Mouse (Mus musculus) brown adipose tissue, adult 24 weeks (tissue): ENCODE measurements at regions not wholly inside any gene's neighbourhood (a gene's known extent, or its start where the extent isn't known, plus 50 kb on each side); places are given as distances from the start of the nearest gene placed in this dataset.

Experiments used
- H3K27ac ChIP-seq: fragments of 200-500 bp; replicated peaks from 2 replicates; pipeline ENCODE4 v1.5.1; 2012; ENCODE audit warnings: low read depth, mild to moderate bottlenecking, low read length
- H3K4me1 ChIP-seq: fragments of 200-500 bp; 2 replicates; pipeline ENCODE4 v1.6.1; 2012; ENCODE audit warnings: low read length, mixed read lengths; ENCODE audit not compliant: control insufficient read depth, insufficient read depth, insufficient read length
- H3K4me3 ChIP-seq: fragments of 200-500 bp; 2 replicates; pipeline ENCODE4 v1.5.1; 2012; ENCODE audit warnings: low read depth, mild to moderate bottlenecking, low read length, moderate library complexity; ENCODE audit not compliant: insufficient read depth

DNA sequence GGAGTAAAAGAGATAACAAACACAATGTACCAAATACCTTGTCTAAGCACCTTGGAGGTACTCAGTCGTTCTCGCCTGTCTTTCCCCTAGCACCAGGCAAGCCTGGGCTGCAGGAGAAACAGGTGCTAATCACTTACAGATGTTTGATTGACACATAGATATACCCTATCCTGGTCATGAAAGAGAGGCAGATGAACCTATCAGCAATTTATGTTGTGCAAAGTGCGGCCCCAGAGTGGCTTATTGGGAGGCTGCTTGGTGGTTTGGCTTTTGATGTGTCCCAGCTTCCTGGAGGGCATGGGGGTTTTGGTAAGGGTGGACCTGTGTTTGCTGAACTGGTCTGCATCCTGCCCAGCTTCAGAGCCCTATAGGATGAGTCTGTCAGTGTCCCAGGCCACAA is 129.1 kb downstream of the Tmem30b start:
- H3K4me3 ChIP-seq: no peak overlapping the region
- H3K27ac ChIP-seq: no peak overlapping the region
- H3K4me1 ChIP-seq: no peaks in the 10 kb centered on the region

DNA sequence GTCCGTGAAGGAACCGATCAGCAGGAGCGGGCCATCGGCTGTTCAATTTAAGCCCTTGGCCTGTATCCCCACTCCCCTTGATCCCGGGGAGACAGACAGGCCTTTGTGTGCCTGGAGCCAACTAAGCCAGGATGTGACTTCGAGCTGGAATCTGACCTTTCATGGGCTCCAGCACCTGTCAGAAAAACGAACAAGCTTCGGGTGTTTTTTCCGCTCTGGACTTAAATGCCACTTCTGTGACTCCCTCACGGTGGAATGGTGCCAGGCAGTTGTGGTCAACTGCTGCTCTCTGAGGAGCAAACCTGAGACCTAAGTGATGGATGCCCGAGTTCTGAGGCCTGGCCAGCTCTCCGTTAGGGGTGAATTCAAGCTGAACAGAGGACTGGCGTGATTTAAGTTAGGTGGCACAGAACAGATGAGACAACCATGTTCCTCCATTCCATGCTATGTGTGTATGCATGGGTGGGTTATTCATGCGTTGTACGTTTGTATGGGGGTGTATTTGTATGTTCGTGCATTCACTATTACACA is 129.8 kb downstream of the Tmem30b start:
- Histone ChIP-seq H3K4me3 (no peak overlapping the region), H3K27ac (no peak overlapping the region), H3K4me1 (no peaks in the 10 kb centered on the region)

GRCm38 (mm10) chr12:73415856-73416366 is 129.3 kb downstream of the Slc38a6 start:
- Histone ChIP-seq H3K27ac (no peak overlapping the region), H3K4me3 (no peak overlapping the region), H3K4me1 (no peaks in the 10 kb centered on the region)

DNA sequence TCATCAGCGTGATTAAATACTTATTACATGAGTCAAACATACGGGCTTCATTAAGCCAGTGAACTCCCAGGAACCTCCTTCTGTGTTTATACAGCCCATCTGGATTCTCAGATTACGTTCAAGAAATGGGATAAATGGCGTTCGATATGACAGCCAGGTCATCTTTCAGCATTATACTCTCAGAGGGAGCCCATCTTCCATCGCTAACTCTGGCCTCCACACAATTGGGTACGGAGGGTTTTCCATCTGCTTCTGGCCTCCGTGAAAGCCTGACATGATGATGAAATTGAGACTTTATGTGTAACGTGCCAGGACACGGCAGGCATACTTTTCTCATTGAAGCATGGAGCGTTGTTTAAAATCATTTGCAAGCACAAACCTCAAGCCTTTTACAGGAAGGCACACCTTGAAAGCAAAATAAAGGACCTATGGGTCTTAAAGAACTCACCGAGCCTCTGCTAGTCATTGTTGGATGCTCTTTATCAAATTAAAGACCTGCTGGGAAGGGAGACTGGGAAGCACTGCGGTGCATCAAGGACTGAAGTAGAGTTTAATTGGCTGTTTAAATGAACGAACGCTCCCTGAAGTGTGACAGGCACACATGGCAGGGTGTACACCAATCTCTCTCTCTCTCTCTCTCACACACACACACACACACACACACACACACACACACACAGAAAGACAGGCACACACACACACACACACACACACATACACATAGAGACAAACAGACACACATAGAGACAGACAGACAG is 127.0 kb downstream of the Slc38a6 start:
- Histone ChIP-seq H3K4me1 (no peaks in the 10 kb centered on the region), H3K27ac (no peak overlapping the region), H3K4me3 (no peak overlapping the region)

DNA sequence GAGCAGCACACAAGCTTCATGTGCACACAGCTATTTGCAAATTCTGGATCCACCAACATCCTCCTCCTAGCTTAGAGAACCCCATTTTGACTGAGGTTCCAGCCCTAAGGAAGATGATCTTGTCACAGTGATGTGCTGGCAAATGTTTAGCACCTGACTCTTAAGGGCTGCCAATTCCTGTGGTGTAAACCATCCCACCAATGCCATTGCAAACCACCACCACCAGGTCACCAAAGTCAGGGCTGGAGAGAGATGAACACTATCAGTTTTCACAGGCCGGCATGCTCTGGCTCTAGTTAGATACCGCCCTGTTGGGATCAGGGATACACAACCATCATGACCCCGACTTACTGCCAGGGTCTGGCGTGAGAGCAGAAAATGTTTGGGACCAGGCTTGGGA is 125.9 kb downstream of the Slc38a6 start:
- no peak overlapping the region for H3K4me3 ChIP-seq
- no peak overlapping the region for H3K27ac ChIP-seq
- no peaks in the 10 kb centered on the region for H3K4me1 ChIP-seq

- Histone ChIP-seq H3K4me1 (no peaks in the 10 kb centered on the region), H3K4me3 (no peak overlapping the region), H3K27ac (no peak overlapping the region)
Observed at GRCm38 (mm10) chr12:73410924-73411323, 124.3 kb downstream of the Slc38a6 start.

DNA sequence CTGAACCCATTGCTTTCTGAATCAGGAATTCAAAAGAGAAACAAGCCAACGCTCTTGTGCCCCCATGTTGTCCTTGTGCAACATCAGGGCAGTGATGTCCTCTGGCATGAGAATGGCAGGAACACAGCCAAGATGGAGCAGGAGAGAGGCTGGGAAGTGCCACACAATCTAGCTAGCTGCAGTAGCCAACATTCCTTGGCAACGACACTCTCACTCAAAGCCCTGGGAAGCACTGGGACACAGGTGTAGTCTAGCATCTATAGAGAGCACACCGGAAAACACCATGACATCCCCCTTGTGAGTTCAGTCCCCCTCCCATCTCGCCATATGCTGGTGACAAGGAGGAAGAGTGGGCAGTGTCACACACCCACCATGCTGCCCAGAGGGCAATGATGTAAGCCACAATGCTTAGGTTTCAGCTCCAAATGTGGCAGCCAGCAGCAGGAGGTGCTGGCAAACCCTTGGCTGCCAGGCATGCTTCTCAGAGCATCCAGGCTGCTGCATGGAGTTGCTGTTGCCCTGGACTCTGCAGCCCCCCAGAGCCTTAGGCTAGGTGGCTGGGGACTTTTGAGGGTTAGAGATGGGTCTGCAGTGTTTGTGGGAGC is 123.0 kb downstream of the Slc38a6 start:
- no peaks in the 10 kb centered on the region for H3K4me1 ChIP-seq
- no peak overlapping the region for H3K27ac ChIP-seq
- no peak overlapping the region for H3K4me3 ChIP-seq

DNA sequence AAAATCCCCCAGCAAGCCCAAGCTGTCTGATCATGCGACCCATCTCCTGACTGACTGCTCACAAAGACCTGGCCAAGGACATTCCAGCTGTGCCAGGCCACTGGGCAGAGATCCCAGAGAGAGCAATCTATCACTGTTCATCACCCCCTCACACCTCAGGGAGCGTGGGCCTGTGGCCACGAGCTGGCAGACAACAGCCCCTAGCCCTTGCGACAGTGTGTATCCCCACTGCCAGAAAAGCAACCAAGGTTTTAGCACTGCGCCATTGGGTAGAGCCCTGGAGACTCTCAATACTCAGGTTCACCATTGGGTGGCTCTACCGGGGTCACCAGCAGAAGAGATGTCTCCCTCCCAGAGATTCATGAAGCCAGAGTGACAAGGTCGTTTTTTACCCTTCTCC is 122.0 kb downstream of the Slc38a6 start:
- Histone ChIP-seq H3K27ac (no peak overlapping the region), H3K4me1 (peaks cover 4% of the 10 kb centered on the region; the same call in 1 of the 2 replicates), H3K4me3 (no peak overlapping the region)

- no peak overlapping the region for H3K4me3 ChIP-seq
- H3K27ac ChIP-seq: no peak overlapping the region
- H3K4me1 ChIP-seq: peaks cover 6% of the 10 kb centered on the region; the same call in 1 of the 2 replicates
Observed at GRCm38 (mm10) chr12:73408165-73408564, 121.6 kb downstream of the Slc38a6 start.

DNA sequence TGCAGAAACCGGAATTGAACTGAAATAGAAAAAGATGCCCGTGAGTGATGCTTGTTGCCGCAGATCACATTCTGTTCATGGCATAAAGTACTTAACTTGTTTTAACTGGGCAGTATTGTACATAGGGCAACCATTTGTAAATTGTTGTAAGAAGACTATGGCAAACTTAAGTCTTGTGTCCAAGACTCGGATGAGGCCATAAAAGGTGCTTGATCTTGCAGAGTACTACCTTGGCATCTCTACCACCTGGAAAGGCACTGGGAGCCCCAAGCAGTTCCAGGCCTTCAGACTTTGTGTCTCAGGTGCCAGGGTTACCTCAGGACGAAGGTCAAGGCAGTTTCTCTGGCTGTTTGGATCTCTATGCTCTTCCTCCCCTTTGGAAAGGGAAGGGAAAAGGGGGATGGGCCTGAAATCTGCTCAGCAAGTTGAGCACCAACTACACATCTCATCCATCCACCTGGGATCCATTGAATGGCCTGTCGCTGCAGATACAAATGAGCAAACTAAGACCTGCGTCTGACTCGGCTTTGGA is 120.0 kb downstream of the Slc38a6 start:
- Histone ChIP-seq H3K27ac (no peak overlapping the region), H3K4me3 (no peak overlapping the region), H3K4me1 (peaks cover 6% of the 10 kb centered on the region; the same call in 1 of the 2 replicates)

DNA sequence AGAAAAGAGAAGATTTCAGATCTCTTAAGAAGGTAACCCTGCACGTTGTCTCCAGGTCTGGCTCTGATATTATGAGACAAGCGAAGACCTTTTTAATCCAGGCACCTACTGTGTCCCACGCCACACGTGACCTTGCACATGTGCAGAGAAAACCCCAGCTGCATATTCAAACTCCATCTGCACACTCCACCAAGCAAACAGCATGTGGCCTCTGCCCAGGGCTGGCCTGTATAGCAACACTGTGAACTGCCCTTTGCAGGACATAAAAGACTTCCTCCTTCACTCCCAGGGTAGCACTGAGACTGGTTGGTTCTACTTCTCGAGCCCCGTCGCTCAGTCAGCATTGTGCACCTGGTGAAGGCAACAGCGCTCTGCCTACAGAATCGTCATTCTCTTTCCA is 119.0 kb downstream of the Slc38a6 start:
- Histone ChIP-seq H3K4me3 (no peak overlapping the region), H3K4me1 (peaks cover 6% of the 10 kb centered on the region; the same call in 1 of the 2 replicates), H3K27ac (no peak overlapping the region)

DNA sequence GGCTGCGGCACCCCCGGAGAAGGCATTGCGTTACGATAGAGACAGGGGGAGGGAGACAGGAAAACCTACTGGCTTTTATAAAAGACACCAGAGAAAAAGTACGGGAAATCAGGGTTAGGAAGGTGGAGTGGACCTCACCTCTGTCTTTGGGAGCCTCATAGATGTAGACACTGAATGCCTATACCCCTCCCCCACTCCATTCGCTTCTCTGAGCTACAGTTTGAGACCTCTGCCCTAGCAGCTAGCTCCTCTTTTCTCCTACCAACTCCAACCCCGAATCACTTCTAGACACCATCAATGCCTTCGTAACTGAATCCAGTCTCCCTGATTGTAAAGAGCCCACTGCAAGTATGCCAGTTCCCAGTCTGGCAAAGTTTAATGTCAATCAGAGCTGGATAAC is 118.5 kb downstream of the Slc38a6 start:
- Histone ChIP-seq H3K4me3 (no peak overlapping the region), H3K4me1 (peaks cover 6% of the 10 kb centered on the region; the same call in 1 of the 2 replicates), H3K27ac (no peak overlapping the region)

GRCm38 (mm10) chr12:73403906-73404474 is 117.4 kb downstream of the Slc38a6 start:
- Histone ChIP-seq H3K4me1 (peaks cover 6% of the 10 kb centered on the region; the same call in 1 of the 2 replicates), H3K27ac (no peak overlapping the region), H3K4me3 (no peak overlapping the region)
